Mouse (Mus musculus) small intestine, adult 2 months (tissue): ENCODE measurements around the gene 1810055G02Rik. TPM values are rescaled to one million over a fixed set of nuclear protein-coding genes. Genes with fewer than 3 reads are reported as not detected.
A peak's percentile ranks its signal among the peaks of the same experiment; 100 is the strongest.

ENCODE experiments used
- H3K27ac ChIP-seq: fragments of 200-500 bp; 2 replicates; pipeline ENCODE4 v1.5.1; 2012; ENCODE audit warnings: low read depth, low read length, control low read depth, inconsistent platforms; ENCODE audit not compliant: insufficient read depth
- H3K27me3 ChIP-seq: fragments of 200-500 bp; 2 replicates; pipeline ENCODE4 v1.6.1; 2012; ENCODE audit warnings: mild to moderate bottlenecking, moderate library complexity, low read length, inconsistent platforms; ENCODE audit not compliant: control insufficient read depth, insufficient read depth
- H3K36me3 ChIP-seq: fragments of 200-500 bp; 2 replicates; pipeline ENCODE4 v1.6.1; 2012; ENCODE audit warnings: mild to moderate bottlenecking, low read length, control low read depth, inconsistent platforms; ENCODE audit not compliant: control insufficient read depth, insufficient read depth
- H3K4me1 ChIP-seq: fragments of 200-500 bp; 2 replicates; pipeline ENCODE4 v1.6.1; 2012; ENCODE audit warnings: low read length, inconsistent platforms, mixed read lengths; ENCODE audit not compliant: control insufficient read depth, insufficient read depth, insufficient read length
- H3K4me3 ChIP-seq: fragments of 200-500 bp; 2 replicates; pipeline ENCODE4 v1.5.1; 2012; ENCODE audit warnings: low read depth, mild to moderate bottlenecking, control low read depth, inconsistent platforms, low read length, moderate library complexity
- CTCF ChIP-seq: fragments of 200-500 bp; IDR thresholded peaks from 2 replicates; pipeline ENCODE4 v1.5.1; 2012; ENCODE audit warnings: low read depth, mild to moderate bottlenecking, control low read depth, inconsistent platforms, low read length, moderate library complexity, mixed read lengths; ENCODE audit not compliant: insufficient replicate concordance, insufficient read length; ENCODE audit errors: extremely low read depth
- POLR2A ChIP-seq: fragments of 200-500 bp; IDR thresholded peaks from 2 replicates; pipeline ENCODE4 v1.6.1; 2012; ENCODE audit warnings: low read depth, mild to moderate bottlenecking, control low read depth, inconsistent platforms, low read length, moderate library complexity
- WGBS: fragments of 180-500 bp; shearing (Covaris S2); methylation state at CpG from one replicate; pipeline ENCODE4 v1.1.7; 2018; 5-methylcytosine and 5-hydroxymethylcytosine counted together
- polyA plus RNA-seq: library from polyadenylated mRNA; depleted of rRNA; stranded (reverse); fragments of >200 nt; gene quantifications from 2 replicates; pipeline ENCODE4 v1.2.3, GENCODE M21; 2012

1810055G02Rik gene
- polyA plus RNA-seq, 1 experiment: 300 TPM

- 80% methylated on average over 4 of the region's 4 CpGs for WGBS
Observed at GRCm38 (mm10) chr19:3723904-3724303, 15.8 kb downstream of the 1810055G02Rik start.

GRCm38 (mm10) chr19:3724779-3725178 lies 16.7 kb downstream of the 1810055G02Rik start:
- 3% methylated on average over 1 of the region's 1 CpGs for WGBS

More at GRCm38 (mm10) chr19:3723904-3724303, 15.8 kb downstream of the 1810055G02Rik start:
- Histone ChIP-seq H3K27ac (no peak overlapping the region), H3K27me3 (no peaks in the 10 kb centered on the region), H3K4me1 (peaks cover 3% of the 10 kb centered on the region), H3K36me3 (no peaks in the 10 kb centered on the region), H3K4me3 (no peak overlapping the region)
- TF ChIP-seq POLR2A: no peak
- TF ChIP-seq CTCF: peak; percentile 66; the same call in 1 of the 2 replicates

GRCm38 (mm10) chr19:3728901-3729300 lies 20.8 kb downstream of the 1810055G02Rik start:
- H3K27me3 ChIP-seq: no peaks in the 10 kb centered on the region
- no peak overlapping the region for H3K4me3 ChIP-seq
- H3K27ac ChIP-seq: no peak overlapping the region
- 39% methylated on average over 2 of the region's 2 CpGs for WGBS
- H3K4me1 ChIP-seq: no peaks in the 10 kb centered on the region
- no peak for TF ChIP-seq CTCF
- TF ChIP-seq POLR2A: no peak
- no peaks in the 10 kb centered on the region for H3K36me3 ChIP-seq

More at GRCm38 (mm10) chr19:3724779-3725178, 16.7 kb downstream of the 1810055G02Rik start:
- H3K4me1 ChIP-seq: no peaks in the 10 kb centered on the region
- no peak overlapping the region for H3K27ac ChIP-seq
- H3K36me3 ChIP-seq: no peaks in the 10 kb centered on the region
- TF ChIP-seq POLR2A (no peak), CTCF (peak; percentile 73; the same call in 1 of the 2 replicates)
- H3K4me3 ChIP-seq: no peak overlapping the region
- no peaks in the 10 kb centered on the region for H3K27me3 ChIP-seq

GRCm38 (mm10) chr19:3730781-3731646 lies 22.9 kb downstream of the 1810055G02Rik start:
- TF ChIP-seq POLR2A: no peak
- no peak for TF ChIP-seq CTCF
- Histone ChIP-seq H3K27me3 (no peaks in the 10 kb centered on the region), H3K27ac (no peak overlapping the region), H3K4me3 (no peak overlapping the region), H3K36me3 (no peaks in the 10 kb centered on the region), H3K4me1 (no peaks in the 10 kb centered on the region)
- WGBS: 79% methylated on average over 7 of the region's 7 CpGs

- no peak overlapping the region for H3K27ac ChIP-seq
- H3K4me1 ChIP-seq: no peaks in the 10 kb centered on the region
- no peaks in the 10 kb centered on the region for H3K27me3 ChIP-seq
- H3K36me3 ChIP-seq: no peaks in the 10 kb centered on the region
- H3K4me3 ChIP-seq: no peak overlapping the region
- WGBS: 55% methylated on average over 3 of the region's 3 CpGs
- no peak for TF ChIP-seq CTCF
- TF ChIP-seq POLR2A: no peak
Observed at GRCm38 (mm10) chr19:3736001-3736400, 27.9 kb downstream of the 1810055G02Rik start.

GRCm38 (mm10) chr19:3739650-3740049 lies 31.6 kb downstream of the 1810055G02Rik start:
- Histone ChIP-seq H3K4me1 (no peaks in the 10 kb centered on the region), H3K4me3 (no peak overlapping the region), H3K36me3 (no peaks in the 10 kb centered on the region), H3K27ac (no peak overlapping the region), H3K27me3 (no peaks in the 10 kb centered on the region)
- no peak for TF ChIP-seq CTCF
- no peak for TF ChIP-seq POLR2A
- WGBS: 94% methylated on average over 7 of the region's 7 CpGs

GRCm38 (mm10) chr19:3742716-3743115 lies 34.6 kb downstream of the 1810055G02Rik start:
- Histone ChIP-seq H3K27me3 (no peaks in the 10 kb centered on the region), H3K4me3 (no peak overlapping the region), H3K4me1 (no peaks in the 10 kb centered on the region), H3K36me3 (no peaks in the 10 kb centered on the region), H3K27ac (no peak overlapping the region)
- WGBS: 68% methylated on average over 4 of the region's 4 CpGs
- TF ChIP-seq CTCF: no peak
